Comparison of ENCODE assay signal across 11 mouse cellular contexts in the genomic region with DNA sequence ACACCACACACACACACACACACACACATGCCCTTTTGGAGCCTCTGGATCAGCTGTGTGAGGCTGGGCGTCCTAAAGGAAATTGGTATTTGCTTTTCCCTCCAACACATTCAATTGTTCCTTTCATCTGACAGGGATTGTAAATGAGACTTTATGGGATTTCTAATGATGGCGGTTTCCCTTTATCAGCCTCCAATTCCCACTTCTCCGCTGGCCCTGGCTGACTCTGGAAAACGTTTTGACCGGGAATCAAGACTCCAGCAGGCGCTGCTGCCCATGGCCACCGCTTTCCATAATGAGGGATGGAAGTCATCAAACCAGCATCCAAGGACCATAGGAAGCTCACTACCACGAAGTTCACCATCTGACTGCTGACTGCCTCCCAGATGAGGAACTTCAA. TPM values are rescaled to one million over a fixed set of nuclear protein-coding genes. Genes with fewer than 3 reads are reported as not detected.
DNase-seq lines count a peak whose midpoint lies in the region; ATAC-seq and TF ChIP-seq lines count a peak whose summit lies in the region.
"Had no signal": no experiment of that assay in that cellular context is flagged by ENCODE, and none has a peak within 500 bp of the region (broad histone marks: within the 10 kb centered on the region; RNA-seq: fewer than 3 reads in every experiment).

No protein-coding gene starts in this region.

- H3K9me3 ChIP-seq in kidney, postnatal 0 days (replicated peaks; ENCODE audit: low read length): no peaks in the 10 kb centered on the region

- 0 out of 2 replicates have a peak, but pooled peaks cover 6% of the 10 kb centered on the region for H3K4me1 ChIP-seq in kidney, postnatal 0 days (replicated peaks; ENCODE audit: insufficient read depth, low read length)

- peak; percentile 76 for DNase-seq in kidney, postnatal 0 days (ENCODE audit: low spot score)
- DNase-seq in kidney, postnatal 14 days: no peak
- DNase-seq: B cell, adult 2 months; cerebellum, adult 11 months; cerebellum, adult 11-12 months; cerebellum, adult 18-20 months; cerebellum, adult 2 months had no signal

- no peak overlapping the region for H3K4me2 ChIP-seq in kidney, postnatal 0 days (ENCODE audit: low read length)

- no peaks in the 10 kb centered on the region for H3K36me3 ChIP-seq in kidney, postnatal 0 days (ENCODE audit: insufficient read depth, low read length)
- H3K36me3 ChIP-seq: G1E had no signal

- H3K4me3 ChIP-seq in kidney, postnatal 0 days (replicated peaks; ENCODE audit: low read depth, low read length): no peak overlapping the region

- no peak for TF ChIP-seq CTCF in kidney, postnatal 0 days (IDR thresholded peaks at IDR 0.05; ENCODE audit: low read depth)

- H3K27me3 ChIP-seq in kidney, postnatal 0 days (ENCODE audit: insufficient read depth, low read length): no peaks in the 10 kb centered on the region; the same call in 1 of the 2 replicates

- no peak overlapping the region for H3K9ac ChIP-seq in kidney, postnatal 0 days (ENCODE audit: low read depth, low read length)

- no peak overlapping the region for H3K27ac ChIP-seq in kidney, postnatal 0 days

- WGBS in kidney, postnatal 0 days: 25% methylated on average over 8 of the region's 8 CpGs

- no peak for ATAC-seq in kidney, postnatal 0 days (replicated peaks; ENCODE audit: low FRiP score, low read depth)
- ATAC-seq: activated CD4-positive, CD25-positive, alpha-beta regulatory T cell, adult 4 months; CD4-positive, CD25-positive, alpha-beta regulatory T cell, adult 4 months; Patski had no signal

RNA-seq across cellular contexts. Expression of a gene that starts 11.1 kb away (rescaled TPM):
- polyA plus RNA-seq in kidney, postnatal 0 days (2015; fragmentation: Nextera tagmentation; extraction: Ambion mirVana): 3.7 and 3.9 TPM in 2 replicates
- polyA plus RNA-seq: G1E had no signal
